In genomic region chr4:33052650-33053049, GRCm38 (mm10) we compare ENCODE assay signal across 18 mouse cellular contexts. TPM values are rescaled to one million over a fixed set of nuclear protein-coding genes. Genes with fewer than 3 reads are reported as not detected.
DNase-seq lines count a peak whose midpoint lies in the region; ATAC-seq and TF ChIP-seq lines count a peak whose summit lies in the region.
"Had no signal": no experiment of that assay in that cellular context is flagged by ENCODE, and none has a peak within 500 bp of the region (broad histone marks: within the 10 kb centered on the region; RNA-seq: fewer than 3 reads in every experiment).

No protein-coding gene starts in this region.

- H3K27me3 ChIP-seq in forebrain, embryonic 13.5 days, result no peaks in the 10 kb centered on the region
- H3K27me3 ChIP-seq in forebrain, embryonic 15.5 days, result no peaks in the 10 kb centered on the region
- H3K27me3 ChIP-seq in liver, adult 2 months (ENCODE audit: control insufficient read depth, insufficient read depth, low read length), result no peaks in the 10 kb centered on the region
- no peaks in the 10 kb centered on the region for H3K27me3 ChIP-seq in liver, embryonic 12.5 days (replicated peaks)
- H3K27me3 ChIP-seq in splenic B cell, adult 2 months (ENCODE audit: control insufficient read depth, insufficient read depth, low read length, poor library complexity, severe bottlenecking), result no peaks in the 10 kb centered on the region
- H3K27me3 ChIP-seq: heart, embryonic 13.5 days; Patski had no signal

- whole genome bisulfite sequencing in forebrain, embryonic 13.5 days, result 84% methylated on average over 5 of the region's 5 CpGs
- 84% methylated on average over 5 of the region's 5 CpGs for WGBS in forebrain, embryonic 15.5 days
- WGBS in liver, adult 2 months, result 96% methylated on average over 5 of the region's 5 CpGs
- WGBS in liver, embryonic 12.5 days (ENCODE audit: insufficient replicate concordance), result 78% methylated on average over 5 of the region's 5 CpGs

- no peak overlapping the region for H3K27ac ChIP-seq in forebrain, embryonic 13.5 days
- no peak overlapping the region for H3K27ac ChIP-seq in forebrain, embryonic 15.5 days (replicated peaks)
- H3K27ac ChIP-seq in liver, adult 2 months (replicated peaks; ENCODE audit: insufficient read depth, low read depth, low read length), result no peak overlapping the region
- H3K27ac ChIP-seq in liver, embryonic 12.5 days, result no peak overlapping the region
- H3K27ac ChIP-seq in left cerebral cortex, adult 2 months, result no peak overlapping the region
- H3K27ac ChIP-seq: heart, embryonic 13.5 days had no signal

- DNase-seq in liver, adult 2 months (ENCODE audit: extremely low read depth, low read depth, low spot score), result peak; percentile 21
- DNase-seq in ZHBTc4 (ENCODE audit: low read depth, low spot score), result peak; percentile 72
- peak; percentile 11 for DNase-seq in splenic B cell, adult 2 months (ENCODE audit: low read depth, low spot score)
- no peak for DNase-seq in left cerebral cortex, adult 2 months (ENCODE audit: extremely low spot score in 1 of 2, low spot score in 2 of 2)
- DNase-seq: cerebellum, adult 9-10 months; kidney, postnatal 25 days; lung, adult 2 months; midbrain, embryonic 14.5 days; right cerebral cortex, postnatal 25 days had no signal

- H3K9ac ChIP-seq in forebrain, embryonic 13.5 days, result no peak overlapping the region
- H3K9ac ChIP-seq in forebrain, embryonic 15.5 days (replicated peaks), result no peak overlapping the region
- no peak overlapping the region for H3K9ac ChIP-seq in liver, adult 2 months (ENCODE audit: low read depth, low read length)
- no peak overlapping the region for H3K9ac ChIP-seq in liver, embryonic 12.5 days
- H3K9ac ChIP-seq: heart, embryonic 13.5 days had no signal

- peaks cover 56% of the 10 kb centered on the region for H3K36me3 ChIP-seq in forebrain, embryonic 13.5 days (ENCODE audit: poor library complexity, severe bottlenecking)
- peaks cover 44% of the 10 kb centered on the region for H3K36me3 ChIP-seq in forebrain, embryonic 15.5 days
- H3K36me3 ChIP-seq in liver, adult 2 months (ENCODE audit: control insufficient read depth, insufficient read depth, low read length), result peaks cover 23% of the 10 kb centered on the region
- H3K36me3 ChIP-seq in liver, embryonic 12.5 days, result peaks cover 41% of the 10 kb centered on the region
- peaks cover 10% of the 10 kb centered on the region; the same call in 1 of the 2 replicates for H3K36me3 ChIP-seq in splenic B cell, adult 2 months (ENCODE audit: control insufficient read depth, insufficient read depth, low read length, poor library complexity, severe bottlenecking)

- H3K79me2 ChIP-seq in liver, adult 2 months (ENCODE audit: control insufficient read depth, insufficient read depth, low read length), result no peaks in the 10 kb centered on the region

- H3K4me3 ChIP-seq in forebrain, embryonic 13.5 days, result no peak overlapping the region
- no peak overlapping the region for H3K4me3 ChIP-seq in forebrain, embryonic 15.5 days
- H3K4me3 ChIP-seq in liver, adult 2 months (ENCODE audit: insufficient read depth, low read depth, low read length), result no peak overlapping the region
- no peak overlapping the region for H3K4me3 ChIP-seq in liver, embryonic 12.5 days
- no peak overlapping the region for H3K4me3 ChIP-seq in left cerebral cortex, adult 2 months
- H3K4me3 ChIP-seq: erythroblast, embryonic 14.5 days; heart, embryonic 13.5 days had no signal

- no peaks in the 10 kb centered on the region for H3K9me3 ChIP-seq in forebrain, embryonic 13.5 days (replicated peaks)
- H3K9me3 ChIP-seq in forebrain, embryonic 15.5 days, result no peaks in the 10 kb centered on the region
- no peaks in the 10 kb centered on the region for H3K9me3 ChIP-seq in liver, embryonic 12.5 days (replicated peaks)
- H3K9me3 ChIP-seq: heart, embryonic 13.5 days had no signal

- TF ChIP-seq CTCF in liver, adult 2 months (IDR thresholded peaks at IDR 0.05; ENCODE audit: low read depth, low read length), result no peak
- TF ChIP-seq CTCF in left cerebral cortex, adult 2 months (IDR thresholded peaks at IDR 0.05), result no peak

- no peak for TF ChIP-seq POLR2A in liver, adult 2 months (IDR thresholded peaks at IDR 0.05; ENCODE audit: extremely low read depth, insufficient read depth, low read length)

- no peak overlapping the region for H3K4me2 ChIP-seq in forebrain, embryonic 13.5 days
- H3K4me2 ChIP-seq in forebrain, embryonic 15.5 days (replicated peaks), result no peak overlapping the region
- no peak overlapping the region for H3K4me2 ChIP-seq in liver, embryonic 12.5 days
- H3K4me2 ChIP-seq: heart, embryonic 13.5 days had no signal

- no peaks in the 10 kb centered on the region for H3K4me1 ChIP-seq in forebrain, embryonic 13.5 days
- H3K4me1 ChIP-seq in forebrain, embryonic 15.5 days, result no peaks in the 10 kb centered on the region
- no peaks in the 10 kb centered on the region for H3K4me1 ChIP-seq in liver, adult 2 months (ENCODE audit: control insufficient read depth, insufficient read depth, low read length)
- H3K4me1 ChIP-seq in liver, embryonic 12.5 days, result no peaks in the 10 kb centered on the region
- H3K4me1 ChIP-seq: heart, embryonic 13.5 days had no signal

- intact Hi-C loops in left cerebral cortex, adult 2 months (cut with DNase I), result loop anchor here (5.0 kb wide), 1 partner anchor 65 kb away; no protein-coding TSS in a partner anchor

- peak; percentile 33; the same call in 1 of the 2 replicates for ATAC-seq in forebrain, embryonic 13.5 days
- ATAC-seq in forebrain, embryonic 15.5 days (replicated peaks), result no peak
- no peak for ATAC-seq in liver, embryonic 12.5 days
- ATAC-seq: intestine, embryonic 16.5 days; Patski had no signal

RNA-seq across cellular contexts. Expression of gene Gabrr2, which starts 10.1 kb away (rescaled TPM):
- polyA plus RNA-seq in forebrain, embryonic 13.5 days (2015; fragmentation: Nextera tagmentation; extraction: Ambion mirVana), result 0.48 and 0.69 TPM in 2 replicates
- polyA plus RNA-seq in forebrain, embryonic 15.5 days (2015; fragmentation: Nextera tagmentation; extraction: Ambion mirVana), result 0.48 and 0.74 TPM in 2 replicates
- 0.20 and 0.46 TPM in 2 replicates for total RNA-seq in liver, adult 2 months (2014; rRNA removed)
- 0.15 and 0.27 TPM in 2 replicates for polyA plus RNA-seq in liver, adult 2 months (2012; rRNA removed)
- polyA plus RNA-seq in liver, embryonic 12.5 days (2016; fragmentation: Nextera tagmentation; extraction: Ambion mirVana), result not detected in 2 replicates
- total RNA-seq in left cerebral cortex, adult 2 months (2021), result under 1 TPM; 0.34 to 0.37 TPM
- total RNA-seq: hematopoietic stem cell, adult 5-6 weeks; layer of hippocampus, postnatal 14 days had no signal
- polyA plus RNA-seq: erythroblast, embryonic 14.5 days had no signal

RNA-seq across cellular contexts. Expression of gene Ube2j1, which starts 21.4 kb away (rescaled TPM):
- polyA plus RNA-seq in forebrain, embryonic 13.5 days (2015; fragmentation: Nextera tagmentation; extraction: Ambion mirVana), result 46.5 and 47.2 TPM in 2 replicates
- polyA plus RNA-seq in forebrain, embryonic 15.5 days (2015; fragmentation: Nextera tagmentation; extraction: Ambion mirVana), result 46.0 and 49.2 TPM in 2 replicates
- total RNA-seq in liver, adult 2 months (2014; rRNA removed), result 21.3 and 21.7 TPM in 2 replicates
- 11.1 and 13.1 TPM in 2 replicates for polyA plus RNA-seq in liver, adult 2 months (2012; rRNA removed)
- polyA plus RNA-seq in liver, embryonic 12.5 days (2016; fragmentation: Nextera tagmentation; extraction: Ambion mirVana), result 34.2 and 36.0 TPM in 2 replicates
- total RNA-seq in left cerebral cortex, adult 2 months (2021), result 100 to 1,000 TPM in 1 of 2 experiments, 10 to 100 TPM in 1; 99.7 to 105 TPM

Comparison
In these comparisons a context has a peak if more than half of its experiments do, and no peak if none do; other contexts are left out.
1. DNase-seq: peak in liver, adult 2 months (single experiment), ZHBTc4 (single experiment) and splenic B cell, adult 2 months (single experiment); none in left cerebral cortex, adult 2 months (0 of 2).